Mouse (Mus musculus) left cerebral cortex, postnatal 36 days (tissue): ENCODE measurements around the gene Ykt6. TPM values are rescaled to one million over a fixed set of nuclear protein-coding genes. Genes with fewer than 3 reads are reported as not detected.

ENCODE experiments used
- DNase-seq, 2 experiments: peaks; one replicate each; pipeline ENCODE4 v3.0.0; 2021 to 2022; ENCODE audit warnings: low spot score in 2 of 2, mixed read lengths in 1 of 2
- intact Hi-C: fragments of 180-260 bp; cut with DNase I; formaldehyde crosslinking; loops from one replicate; pipeline ENCODE4 v1.15.1; 2025
- total RNA-seq, 2 experiments: library from RNA; stranded (reverse); gene quantifications; 2 replicates each; pipeline ENCODE4 v1.2.3; 2021

The Ykt6 gene
- total RNA-seq, 2 experiments from 2014 or later: 82.8 to 91.0 TPM

GRCm38 (mm10) chr11:5947796-5948195, 7.7 kb upstream of the Ykt6 start:
- intact Hi-C loops: no loop called here
- no peak for DNase-seq

GRCm38 (mm10) chr11:5948546-5949250, 6.8 kb upstream of the Ykt6 start:
- no peak for DNase-seq
- intact Hi-C loops: no loop called here

DNA sequence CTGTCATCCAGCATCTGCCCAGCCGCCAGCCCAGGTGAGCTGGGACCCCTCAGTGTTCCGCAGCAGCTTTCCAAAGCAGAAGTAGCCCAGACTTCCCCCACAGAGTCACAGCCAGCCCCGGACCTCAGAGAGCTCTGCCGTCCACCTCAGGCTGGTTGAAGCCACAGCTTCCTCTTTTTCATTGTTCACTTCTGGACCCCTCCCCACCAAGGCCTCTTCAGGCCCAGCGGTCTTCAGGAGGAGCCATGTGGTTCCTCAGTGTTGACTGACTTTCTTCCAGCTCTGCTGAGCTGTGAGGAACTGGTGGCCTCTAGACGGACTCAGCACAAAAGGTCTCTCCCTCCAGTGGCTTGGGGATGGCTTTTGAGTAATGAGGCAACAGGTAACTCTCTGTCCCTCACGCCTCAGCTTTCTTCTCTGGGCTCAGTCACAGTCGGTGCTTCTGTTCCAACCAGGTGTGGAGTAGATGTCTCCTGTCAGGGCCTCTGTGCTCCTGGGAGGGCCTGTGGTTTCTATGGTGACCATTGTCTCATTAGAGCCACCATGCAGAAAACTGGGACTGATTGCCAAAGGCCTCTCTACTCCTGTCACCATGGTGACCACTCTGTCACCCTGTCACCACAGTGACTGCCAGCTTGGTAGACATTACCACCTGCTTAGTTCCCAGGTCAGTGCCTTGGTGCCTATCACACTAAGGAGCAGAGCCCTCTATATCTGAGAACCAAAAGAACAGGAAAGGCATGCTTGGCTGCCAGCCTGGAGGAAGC, 5.7 kb upstream of the Ykt6 start, which contains the start of gene Gck:
Gck (minus strand) TSS at position 496 of the 767 bp plus-strand sequence.
- intact Hi-C loops: no loop called here
- no peak for DNase-seq

GRCm38 (mm10) chr11:5952501-5952900, 3.0 kb upstream of the Ykt6 start:
- DNase-seq: no peak
- intact Hi-C loops: no loop called here

GRCm38 (mm10) chr11:5953130-5953765, 2.2 kb upstream of the Ykt6 start:
- intact Hi-C loops: no loop called here
- no peak for DNase-seq

GRCm38 (mm10) chr11:5954435-5954834, 1.1 kb upstream of the Ykt6 start:
- no peak for DNase-seq
- intact Hi-C loops: loop anchor here (2.0 kb wide), 1 partner anchor 76 kb away; the partner anchor contains the start of gene Pold2

- intact Hi-C loops: loop anchor here (2.0 kb wide), 1 partner anchor 76 kb away; the partner anchor contains the start of gene Pold2
- no peak for DNase-seq
These were observed 458 bp upstream of the Ykt6 start for GRCm38 (mm10) chr11:5954965-5955504.

DNA sequence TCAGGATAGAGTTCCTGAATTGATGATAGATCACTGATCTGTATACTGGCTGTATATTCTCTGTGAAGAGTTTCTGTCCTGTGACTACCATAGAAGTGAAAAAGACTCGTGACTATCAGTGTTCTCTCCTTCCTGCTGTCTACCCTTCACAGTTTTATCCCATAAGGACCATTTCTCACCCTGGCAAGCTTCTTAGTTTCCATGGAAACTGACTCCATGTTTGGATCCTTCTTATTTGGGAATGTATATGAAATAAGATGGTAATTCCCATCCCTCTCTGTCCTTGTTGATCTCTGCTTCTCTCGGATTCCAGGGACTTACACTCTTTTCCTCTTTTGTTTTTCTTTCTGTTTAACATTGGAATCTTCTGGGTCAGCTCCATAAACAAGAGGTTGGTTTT, 4.6 kb downstream of the Ykt6 start:
- no peak for DNase-seq
- intact Hi-C loops: no loop called here

- DNase-seq: no peak
- intact Hi-C loops: no loop called here
These were observed 10.4 kb downstream of the Ykt6 start for GRCm38 (mm10) chr11:5965865-5966264.

DNA sequence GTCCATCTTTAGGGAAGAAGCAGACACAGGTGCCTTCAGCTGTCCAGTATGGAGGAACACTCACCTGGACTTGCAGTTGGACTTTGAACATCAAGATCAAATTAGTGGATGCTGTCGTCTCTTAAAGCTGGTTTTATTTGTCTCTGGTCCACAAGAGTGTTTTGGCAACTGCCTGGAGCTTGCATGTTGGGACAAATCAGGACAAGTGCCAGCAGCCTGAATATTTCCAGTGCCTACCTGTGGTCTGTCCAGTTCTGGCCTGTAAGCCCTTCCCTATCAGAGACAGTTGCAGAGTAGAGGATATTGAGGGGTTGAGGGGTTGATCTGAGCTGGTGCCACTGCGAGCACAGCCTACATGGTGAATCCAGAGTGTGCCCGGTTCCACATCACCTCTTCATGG, 11.3 kb downstream of the Ykt6 start:
- intact Hi-C loops: no loop called here

DNA sequence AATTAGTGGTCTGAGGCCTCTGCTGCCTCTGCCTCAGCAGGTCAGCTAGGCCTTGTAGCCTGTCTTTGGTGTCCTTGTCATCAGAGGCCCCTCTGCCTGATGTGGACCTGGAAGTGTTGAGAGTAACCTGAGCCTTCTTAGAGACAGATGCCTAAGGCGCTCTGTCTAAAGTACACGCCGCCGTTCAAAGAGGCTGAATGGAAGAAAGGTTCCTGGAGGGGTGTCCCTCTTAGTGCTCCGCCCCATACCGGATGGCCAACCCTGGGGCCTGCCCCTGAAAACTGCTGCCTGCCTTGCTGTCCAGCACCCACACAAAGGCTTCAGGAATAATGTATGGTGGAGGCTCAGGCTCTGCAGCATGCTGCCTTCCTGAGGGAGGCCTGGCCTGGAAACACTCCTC, 12.7 kb downstream of the Ykt6 start:
- intact Hi-C loops: no loop called here
- no peak for DNase-seq

More for the DNA sequence above, 11.3 kb downstream of the Ykt6 start:
- DNase-seq: no peak

GRCm38 (mm10) chr11:5971202-5971601, 15.7 kb downstream of the Ykt6 start:
- intact Hi-C loops: no loop called here
- no peak for DNase-seq

- intact Hi-C loops: no loop called here
- DNase-seq: no peak
These were observed 17.7 kb downstream of the Ykt6 start for GRCm38 (mm10) chr11:5973151-5973550.

GRCm38 (mm10) chr11:5974053-5974452, 18.6 kb downstream of the Ykt6 start:
- DNase-seq: no peak
- intact Hi-C loops: no loop called here

GRCm38 (mm10) chr11:5975068-5975467, 19.6 kb downstream of the Ykt6 start:
- intact Hi-C loops: no loop called here
- DNase-seq: no peak

DNA sequence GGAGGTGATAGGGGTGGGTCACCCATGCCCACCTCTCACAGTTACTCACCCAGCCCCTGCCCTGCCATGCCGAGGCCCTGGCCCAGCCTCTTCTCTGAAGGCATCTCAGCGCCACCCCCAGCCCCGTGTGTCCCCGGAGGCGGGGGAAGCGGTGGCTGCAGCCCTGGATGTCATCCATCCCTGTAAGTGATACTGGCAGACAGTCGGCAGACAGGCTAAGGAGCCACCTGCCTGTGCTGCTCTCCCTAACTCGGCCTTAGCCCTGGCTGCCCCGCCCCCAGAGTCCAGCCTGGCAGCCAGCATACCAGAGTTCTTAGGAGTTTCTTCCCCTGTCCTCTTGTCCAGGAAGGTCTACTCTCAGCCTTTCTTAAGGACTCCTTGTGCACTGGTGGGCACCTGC, 20.6 kb downstream of the Ykt6 start:
- intact Hi-C loops: no loop called here
- DNase-seq: no peak

GRCm38 (mm10) chr11:5979088-5979487, 23.6 kb downstream of the Ykt6 start:
- no peak for DNase-seq
- intact Hi-C loops: no loop called here

- intact Hi-C loops: no loop called here
- no peak for DNase-seq
These were observed 24.6 kb downstream of the Ykt6 start for GRCm38 (mm10) chr11:5980108-5980507.

DNA sequence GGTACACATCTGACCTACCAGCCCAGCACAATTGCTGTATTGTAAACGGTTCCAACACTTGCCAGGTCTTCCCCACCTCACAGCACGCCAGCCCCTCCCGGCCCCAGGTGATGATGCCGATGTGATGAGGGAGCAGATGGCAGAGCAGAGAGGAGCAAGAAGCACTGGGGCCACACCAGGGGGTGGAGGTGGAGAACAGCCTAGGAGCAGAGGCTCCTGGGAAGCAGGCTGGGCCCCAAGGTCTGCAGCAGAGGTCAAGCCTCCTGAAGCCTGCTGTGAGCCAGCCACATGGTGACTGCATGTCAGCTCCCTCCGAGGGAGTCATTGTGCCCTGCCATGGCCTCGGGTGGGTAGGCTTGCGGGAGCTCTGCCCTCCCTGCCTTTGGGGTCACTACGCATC, 25.1 kb downstream of the Ykt6 start:
- no peak for DNase-seq
- intact Hi-C loops: no loop called here

DNA sequence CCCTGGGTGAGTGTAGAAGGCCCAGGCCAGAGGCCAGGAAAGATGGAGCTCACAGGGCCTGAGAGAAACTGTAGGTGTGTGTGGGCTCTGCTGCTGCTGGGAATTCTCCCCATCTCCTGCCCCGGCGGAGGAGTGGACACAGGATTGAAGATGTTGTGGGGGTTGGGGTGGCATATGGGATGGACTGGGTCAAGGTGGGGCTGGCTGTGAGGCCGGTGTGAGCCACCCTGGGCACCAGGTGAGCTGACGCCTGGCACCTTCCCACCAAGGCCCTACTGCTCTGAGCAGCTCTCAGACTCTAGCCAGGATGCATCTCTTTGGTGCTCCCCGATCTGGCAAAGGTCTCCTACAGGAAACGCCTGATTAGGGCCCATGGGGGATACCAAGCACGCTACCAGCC, 25.8 kb downstream of the Ykt6 start:
- intact Hi-C loops: no loop called here
- no peak for DNase-seq
